Mouse (Mus musculus): ENCODE measurements around the gene Syngr2.

DNA sequence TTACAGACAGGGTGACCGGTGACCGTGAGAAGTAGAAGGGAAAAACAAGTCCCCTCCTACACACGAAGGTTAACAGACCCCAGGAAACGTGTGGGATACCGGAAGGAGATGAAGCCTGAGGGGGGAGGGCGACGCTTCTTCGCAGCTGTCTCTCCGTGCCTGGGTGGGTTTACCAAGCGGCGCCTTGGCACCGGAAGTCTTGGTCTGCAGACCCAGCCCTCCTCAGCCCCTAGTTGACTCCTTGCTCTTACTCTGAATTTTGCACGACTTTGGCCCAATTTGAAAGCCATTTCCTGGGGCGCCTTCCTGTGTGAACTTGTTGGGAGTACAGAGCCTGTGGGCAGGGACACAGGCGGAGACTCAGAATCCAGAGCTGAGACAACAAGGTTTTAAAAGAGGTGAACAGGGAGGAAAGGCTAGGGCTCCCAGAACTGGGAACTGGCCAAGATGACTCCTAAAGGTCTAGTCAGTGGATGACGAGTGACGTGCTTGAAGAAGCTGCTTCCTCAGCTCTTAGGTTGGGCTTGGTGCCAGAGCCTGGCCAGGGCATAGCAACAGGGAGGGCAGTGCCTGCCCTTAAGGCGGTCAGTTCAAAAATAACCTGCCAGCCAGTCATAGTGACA is 28.2 kb upstream of the Syngr2 start:
- no peak for TF ChIP-seq CTCF (conservative IDR thresholded peaks at IDR 0.05; ENCODE audit: insufficient read depth, insufficient read length, low read depth, low read length)
- TF ChIP-seq POLR2A (IDR thresholded peaks at IDR 0.05; ENCODE audit: low read depth, low read length): no peak
